Mouse (Mus musculus) olfactory bulb, adult 2 months (tissue): ENCODE measurements around the gene Ptprt.

ENCODE experiments used
- CTCF ChIP-seq: fragments of 200-500 bp; IDR thresholded peaks from 2 replicates; pipeline ENCODE4 v1.5.1; 2012; ENCODE audit warnings: low read depth, mild to moderate bottlenecking, low read length, moderate library complexity; ENCODE audit not compliant: insufficient read depth
- POLR2A ChIP-seq: fragments of 200-500 bp; IDR thresholded peaks from 2 replicates; pipeline ENCODE4 v1.6.1; 2012; ENCODE audit warnings: mild to moderate bottlenecking, low read depth, low read length, moderate library complexity; ENCODE audit not compliant: insufficient read depth

DNA sequence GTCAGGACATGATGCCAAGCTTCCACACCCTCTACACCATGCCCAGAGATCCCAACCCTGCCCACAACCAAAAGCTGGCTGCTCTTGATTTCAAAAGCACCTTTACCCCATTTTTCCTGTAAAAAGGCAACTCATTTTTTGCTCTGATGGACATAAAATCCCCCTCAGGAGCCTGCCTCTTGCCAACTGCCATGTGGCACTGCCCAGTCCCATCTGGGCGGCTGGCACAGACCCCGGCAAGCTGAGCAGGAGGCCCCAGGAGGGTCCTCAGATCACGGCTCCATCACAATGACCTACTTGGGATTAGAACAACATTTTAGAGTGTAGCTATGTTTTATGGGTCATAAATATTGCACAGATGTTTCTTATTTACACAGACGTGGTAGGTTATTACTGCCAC, 22.3 kb downstream of the Ptprt start:
- TF ChIP-seq CTCF (no peak), POLR2A (no peak)
